Mouse (Mus musculus): Measurements from ENCODE around the gene Hoxb3.

The Hoxb3 gene

DNA sequence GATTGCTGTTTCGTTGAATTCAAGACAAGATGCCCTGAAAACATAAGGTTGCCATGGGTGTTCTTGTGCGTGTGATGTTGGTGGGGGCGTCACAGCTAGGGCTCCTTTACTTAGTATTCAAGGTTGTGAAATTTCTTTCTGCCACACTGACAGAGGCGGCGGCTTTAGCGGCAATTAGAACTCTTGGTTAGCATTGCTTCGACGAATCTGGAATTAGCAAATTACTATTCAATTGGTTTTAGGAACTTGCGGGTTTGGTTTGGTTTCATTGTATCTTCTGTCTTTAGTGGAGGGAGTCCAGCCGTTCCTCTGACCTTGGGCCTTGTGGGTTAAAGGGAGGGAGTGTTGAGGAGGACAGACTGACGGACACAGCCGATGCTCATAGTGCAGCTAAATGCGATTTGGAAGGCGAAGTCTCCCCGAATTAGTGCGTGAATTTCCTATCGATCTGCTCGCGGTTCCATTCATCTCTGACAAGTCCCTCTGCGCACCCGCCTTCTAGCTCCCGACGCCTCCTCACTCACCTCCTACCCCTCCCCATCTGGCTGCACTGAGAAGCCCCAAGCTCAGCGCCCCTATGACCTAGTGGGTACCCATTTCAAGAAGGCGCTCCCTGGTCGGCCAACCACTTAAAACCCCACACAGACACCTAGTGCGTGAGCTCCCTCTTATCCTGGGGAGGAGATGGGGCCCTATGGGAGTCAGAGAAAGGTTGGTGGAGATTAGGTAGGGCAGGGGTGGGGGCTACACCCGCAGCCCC is 5.3 kb upstream of the Hoxb3 start, which contains the start of gene Hoxb4:
TSS of gene Hoxb4 (plus strand) at position 660 of the 760 bp plus-strand sequence.
- no peak for DNase-seq (ENCODE audit: low spot score in 2 of 2)

DNA sequence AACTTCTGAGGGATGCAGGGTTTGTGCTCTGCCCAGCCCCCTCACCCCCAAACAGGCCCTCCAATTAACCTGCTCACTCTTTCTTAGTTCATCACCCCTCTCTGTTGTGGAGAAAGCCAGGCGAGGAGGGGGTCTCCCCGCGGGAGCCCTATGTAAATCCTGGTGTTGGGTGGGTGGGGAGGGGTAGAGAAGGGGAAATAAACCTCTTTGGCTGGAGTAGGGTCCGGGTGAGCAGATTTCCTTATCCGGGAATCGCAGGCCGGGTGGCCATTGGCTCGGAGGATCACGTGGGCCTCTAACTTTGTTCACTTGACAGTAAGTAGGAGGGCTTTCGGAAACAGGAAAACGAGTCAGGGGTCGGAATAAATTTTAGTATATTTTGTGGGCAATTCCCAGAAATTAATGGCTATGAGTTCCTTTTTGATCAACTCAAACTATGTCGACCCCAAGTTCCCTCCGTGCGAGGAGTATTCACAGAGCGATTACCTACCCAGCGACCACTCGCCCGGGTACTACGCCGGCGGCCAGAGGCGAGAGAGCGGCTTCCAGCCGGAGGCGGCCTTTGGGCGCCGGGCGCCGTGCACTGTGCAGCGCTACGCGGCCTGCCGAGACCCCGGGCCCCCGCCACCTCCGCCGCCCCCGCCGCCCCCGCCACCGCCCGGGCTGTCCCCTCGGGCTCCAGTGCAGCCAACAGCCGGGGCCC is 4.6 kb upstream of the Hoxb3 start:
- DNase-seq (ENCODE audit: low spot score in 2 of 2), result peak in 1 of 2 experiments; percentile 45

DNA sequence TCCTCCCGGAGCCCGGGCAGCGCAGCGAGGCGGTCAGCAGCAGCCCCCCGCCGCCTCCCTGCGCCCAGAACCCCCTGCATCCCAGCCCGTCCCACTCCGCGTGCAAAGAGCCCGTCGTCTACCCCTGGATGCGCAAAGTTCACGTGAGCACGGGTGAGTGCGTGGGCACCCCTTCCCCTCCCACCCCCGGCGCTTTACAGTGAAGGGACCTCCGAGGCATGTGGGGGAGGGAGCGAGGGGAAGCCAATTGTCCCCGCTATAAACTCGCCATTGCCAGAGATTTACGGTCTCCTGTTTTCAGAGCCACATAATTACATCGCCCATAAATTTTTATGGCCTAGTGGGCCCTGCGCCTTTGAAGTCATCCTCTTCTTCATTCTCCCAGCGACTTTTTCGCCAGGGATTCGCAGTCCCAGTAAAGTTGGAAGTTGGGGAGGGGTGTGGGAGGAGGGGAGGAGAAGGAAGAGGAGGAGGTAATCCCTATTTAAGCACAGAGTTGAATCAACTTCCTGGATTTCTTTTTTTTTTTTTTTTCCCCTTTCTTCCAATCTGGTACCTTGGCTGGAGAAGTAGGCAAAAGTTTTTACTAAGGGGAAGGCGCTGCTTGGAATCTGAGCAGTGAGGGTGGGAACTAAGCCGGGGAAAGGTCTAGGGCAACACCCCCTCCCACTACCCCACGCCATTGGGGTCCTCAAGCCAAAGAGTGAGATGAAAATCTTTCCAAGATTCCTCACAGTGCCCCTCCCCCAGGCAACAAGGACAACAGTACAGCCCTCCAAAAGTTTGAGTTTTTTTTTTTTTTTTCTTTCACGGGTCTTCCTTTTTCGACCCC is 3.8 kb upstream of the Hoxb3 start:
- no peak for DNase-seq (ENCODE audit: low spot score in 2 of 2)

DNA sequence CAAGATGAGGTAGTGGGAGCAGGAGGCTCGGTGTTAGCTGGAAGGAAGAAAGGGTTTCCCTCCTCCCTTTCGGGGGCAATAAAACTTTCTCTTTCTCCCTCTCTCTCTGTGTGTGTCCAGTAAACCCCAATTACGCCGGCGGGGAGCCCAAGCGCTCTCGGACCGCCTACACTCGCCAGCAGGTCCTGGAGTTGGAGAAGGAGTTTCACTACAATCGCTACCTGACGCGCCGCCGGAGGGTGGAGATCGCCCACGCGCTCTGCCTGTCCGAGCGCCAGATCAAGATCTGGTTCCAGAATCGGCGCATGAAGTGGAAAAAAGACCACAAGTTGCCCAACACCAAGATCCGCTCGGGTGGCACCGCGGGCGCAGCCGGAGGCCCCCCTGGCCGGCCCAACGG is 3.2 kb upstream of the Hoxb3 start:
- no peak for DNase-seq (ENCODE audit: low spot score in 2 of 2)

DNA sequence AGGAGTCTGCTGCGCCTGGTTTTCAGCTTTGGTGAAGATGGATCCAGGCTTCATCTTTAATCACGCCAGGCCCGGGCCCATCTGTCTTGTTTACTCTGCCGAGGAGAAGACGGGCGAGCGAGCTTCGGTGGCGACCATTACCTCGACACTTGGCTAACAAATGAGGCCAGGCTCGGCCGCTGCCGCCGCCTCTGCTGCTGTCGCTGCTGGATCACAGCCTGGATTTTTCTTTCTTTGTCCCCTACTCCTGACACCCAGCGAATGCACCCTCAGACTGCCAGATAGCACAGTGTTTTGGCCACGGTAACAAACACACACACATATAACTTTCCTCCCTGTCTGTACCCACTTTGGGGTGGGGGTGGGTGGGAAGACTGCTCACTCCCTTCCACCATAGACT is 2.4 kb upstream of the Hoxb3 start:
- DNase-seq (ENCODE audit: low spot score in 2 of 2), result no peak

DNA sequence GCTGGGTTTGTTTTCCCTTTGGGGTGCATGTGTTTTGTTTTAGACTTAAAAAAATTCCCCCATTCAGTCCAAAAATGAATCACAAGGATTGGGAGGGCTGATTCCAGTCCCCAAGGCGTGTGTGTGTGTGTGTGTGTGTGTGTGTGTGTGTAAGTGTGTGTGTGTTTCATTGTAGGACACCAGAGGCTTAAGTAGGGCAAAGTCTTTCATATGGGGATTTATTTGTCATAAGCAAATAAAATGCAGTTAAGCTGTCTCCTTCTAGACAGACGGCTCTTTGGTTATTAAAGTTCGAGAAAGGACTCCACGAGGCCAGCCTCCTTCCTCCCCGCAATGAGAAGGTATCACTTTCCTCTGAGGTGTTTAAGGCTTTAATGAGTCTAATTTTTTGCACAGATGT is 1.3 kb upstream of the Hoxb3 start:
- DNase-seq (ENCODE audit: low spot score in 2 of 2), result no peak

DNA sequence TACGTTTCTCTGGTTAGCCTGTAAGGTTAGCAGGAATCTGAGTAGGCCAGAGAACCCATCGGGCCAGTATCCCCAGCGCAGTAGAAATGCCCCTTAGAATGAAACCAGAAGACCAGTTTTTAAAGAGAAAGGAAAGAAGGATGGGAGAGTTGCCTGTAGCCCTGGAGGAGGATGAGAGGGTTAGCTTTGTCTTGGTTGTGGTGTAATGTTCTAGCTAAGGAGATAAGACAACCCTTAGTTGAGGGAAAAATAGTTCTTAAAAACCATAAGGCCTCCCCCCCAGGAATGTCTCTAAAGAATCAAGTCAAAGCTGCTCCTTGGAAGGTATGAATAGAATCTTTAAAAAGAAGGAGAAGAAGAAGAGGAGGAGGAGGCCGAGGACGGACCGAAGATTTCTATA is 388 bp upstream of the Hoxb3 start:
- DNase-seq (ENCODE audit: low spot score in 2 of 2), result no peak

DNA sequence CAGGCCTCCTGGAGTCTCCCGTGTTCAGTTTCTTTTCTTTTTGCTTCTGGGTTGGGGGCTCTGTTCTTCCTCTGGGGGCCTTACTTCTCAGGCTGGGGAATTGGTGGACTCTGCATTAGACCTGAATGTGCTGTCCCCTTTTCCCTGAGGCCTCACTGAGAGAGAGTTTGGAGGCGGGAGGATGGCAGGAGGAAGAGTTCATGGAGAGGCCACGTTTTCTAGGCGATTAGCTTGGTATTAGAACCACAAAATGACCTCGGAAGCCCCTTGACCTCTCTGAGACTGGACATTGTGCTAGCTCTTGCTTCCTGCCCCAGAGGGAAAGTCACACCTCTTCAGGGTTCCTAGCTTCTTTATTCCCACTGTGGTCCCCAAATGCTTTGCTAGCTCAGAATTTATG is 999 bp downstream of the Hoxb3 start:
- DNase-seq (ENCODE audit: low spot score in 2 of 2), result no peak

DNA sequence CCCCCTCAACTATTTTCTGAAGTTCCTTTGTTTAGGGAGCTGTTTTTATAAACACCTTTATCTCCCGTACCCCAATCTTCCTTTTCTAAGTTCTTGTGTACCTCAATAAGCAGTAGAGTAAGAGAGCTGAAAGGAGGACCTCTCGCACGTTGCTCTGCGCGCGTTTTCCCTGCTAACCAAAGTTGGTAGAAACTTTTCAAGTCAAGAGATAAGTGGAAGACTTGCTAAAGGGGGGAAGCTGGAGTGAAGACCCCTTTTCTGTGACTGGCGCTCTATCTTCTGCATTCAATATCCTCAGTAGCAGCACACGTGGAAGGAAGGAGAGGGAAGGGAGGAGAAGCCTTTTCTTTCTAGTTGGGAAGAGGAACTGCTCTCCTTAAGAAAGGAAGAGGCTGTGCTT is 1.8 kb downstream of the Hoxb3 start:
- DNase-seq (ENCODE audit: low spot score in 2 of 2), result no peak

DNA sequence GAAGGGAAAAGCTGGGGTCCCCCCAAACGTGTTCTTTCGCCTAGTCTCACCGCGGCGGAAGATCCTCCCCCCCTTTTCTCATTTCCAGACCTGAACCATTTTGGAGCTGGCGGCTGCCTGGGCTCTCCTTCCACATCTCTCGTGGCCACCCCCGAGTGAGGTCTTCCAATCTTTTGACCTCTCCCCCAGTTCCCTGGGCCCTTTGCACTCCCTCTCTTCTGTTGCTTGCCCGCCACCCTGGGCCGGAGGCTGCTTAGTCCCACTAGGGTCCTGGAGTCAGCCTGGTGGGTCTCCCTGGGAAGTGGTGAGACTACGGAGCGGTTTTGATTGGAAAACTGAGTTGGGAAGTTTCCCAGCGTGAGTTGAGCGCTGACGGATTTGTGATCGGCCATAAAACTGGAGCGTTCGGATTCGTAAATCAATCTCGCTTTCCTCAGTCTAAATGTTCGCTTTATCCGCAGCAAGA is 2.7 kb downstream of the Hoxb3 start:
- DNase-seq (ENCODE audit: low spot score in 2 of 2), result no peak

DNA sequence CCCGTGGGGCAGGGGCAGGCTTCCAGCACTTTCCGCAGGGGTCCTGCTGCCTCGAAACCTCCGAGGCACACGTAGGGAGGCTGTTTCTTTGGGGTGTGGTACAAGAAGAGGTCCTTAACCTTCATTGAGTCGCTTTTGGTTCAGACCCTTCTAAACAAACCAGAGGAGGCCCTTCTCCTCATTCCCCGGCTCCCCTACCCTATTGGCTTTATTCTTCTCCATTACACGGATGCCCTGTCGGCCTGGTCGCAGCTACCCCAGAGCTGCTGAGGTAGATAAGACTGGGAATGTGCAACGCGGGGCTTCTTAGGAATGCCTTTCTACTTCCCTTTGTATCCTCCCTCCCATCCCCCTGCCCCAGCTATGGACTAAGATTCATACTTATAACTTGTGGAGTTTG is 3.6 kb downstream of the Hoxb3 start:
- DNase-seq (ENCODE audit: low spot score in 2 of 2), result no peak

DNA sequence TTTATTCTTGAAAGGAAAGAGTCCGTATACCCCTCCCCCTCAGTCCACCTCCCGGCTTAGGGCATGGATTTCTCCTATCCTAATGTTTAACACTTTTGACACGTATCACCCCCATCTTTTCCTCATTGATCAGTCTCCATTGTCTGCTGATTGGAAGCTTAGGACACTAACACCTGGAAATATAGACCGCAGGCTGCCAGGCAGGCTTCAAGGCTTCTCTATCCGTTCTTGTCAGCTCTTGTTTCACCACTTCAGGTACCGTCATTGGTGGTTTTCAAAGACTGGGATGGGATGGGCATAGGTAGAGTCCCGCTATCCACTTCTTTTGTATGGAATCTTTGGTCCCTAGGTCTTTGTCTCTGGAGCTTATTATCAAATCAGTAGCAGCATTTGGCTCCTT is 4.0 kb downstream of the Hoxb3 start:
- DNase-seq (ENCODE audit: low spot score in 2 of 2), result no peak

DNA sequence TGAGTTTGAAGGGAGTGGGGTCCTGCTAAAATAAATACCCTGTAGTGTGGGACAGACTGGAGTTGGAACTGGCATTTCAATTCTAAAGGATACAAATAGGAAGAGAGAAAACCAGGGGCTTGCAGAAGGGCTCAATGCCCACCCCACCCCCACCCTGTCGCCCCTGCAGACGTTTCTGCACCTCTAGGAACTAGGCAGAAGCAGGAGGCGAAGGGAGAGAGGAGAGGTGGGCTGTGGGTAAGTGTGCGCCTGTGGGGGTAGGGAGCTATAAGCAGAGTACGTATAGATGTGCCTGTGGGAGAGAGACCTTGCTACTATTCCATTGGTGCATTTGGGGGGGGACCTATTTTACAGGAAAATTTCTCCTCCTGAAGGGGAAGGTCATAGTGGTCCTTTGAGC is 4.6 kb downstream of the Hoxb3 start:
- DNase-seq (ENCODE audit: low spot score in 2 of 2), result no peak

DNA sequence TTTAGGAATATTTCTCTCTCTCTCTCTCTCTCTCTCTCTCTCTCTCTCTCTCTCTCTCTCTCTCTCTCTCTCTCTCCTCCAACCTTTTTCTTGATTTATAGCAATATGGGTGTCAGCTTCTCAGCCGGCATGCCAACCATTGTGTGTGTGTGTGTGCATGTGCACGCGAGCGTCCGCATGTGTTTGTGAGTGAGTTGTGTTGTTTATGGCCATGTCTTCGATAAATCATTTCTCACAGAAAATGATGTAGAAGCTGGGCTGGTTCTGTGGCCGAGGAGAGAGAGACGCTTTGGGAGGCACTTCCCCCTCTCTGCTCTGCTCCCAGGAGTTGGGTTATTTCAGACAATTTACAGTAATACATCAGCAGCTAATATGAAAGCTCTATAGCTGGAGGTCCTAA is 5.5 kb downstream of the Hoxb3 start:
- DNase-seq (ENCODE audit: low spot score in 2 of 2), result no peak

DNA sequence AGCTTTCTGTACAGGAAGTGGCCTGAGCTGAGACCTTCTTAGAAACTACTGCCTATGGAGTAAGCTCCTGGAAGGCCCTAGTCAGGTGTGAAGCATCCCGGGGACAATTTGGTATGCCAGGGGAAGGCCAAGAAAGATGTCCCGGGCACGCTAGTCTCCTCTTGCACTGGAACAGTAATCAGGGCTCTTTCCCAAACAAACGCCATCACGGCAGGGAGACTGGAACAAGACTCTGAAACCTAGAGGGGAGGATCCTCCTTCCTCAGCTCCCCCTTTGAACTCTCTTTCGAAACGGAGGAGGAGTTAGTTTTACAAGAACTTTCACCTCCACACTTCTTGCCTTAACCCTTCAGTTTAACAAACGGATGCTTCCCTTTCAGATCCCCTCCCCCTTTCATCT is 9.0 kb downstream of the Hoxb3 start:
- no peak for DNase-seq (ENCODE audit: low spot score in 2 of 2)

DNA sequence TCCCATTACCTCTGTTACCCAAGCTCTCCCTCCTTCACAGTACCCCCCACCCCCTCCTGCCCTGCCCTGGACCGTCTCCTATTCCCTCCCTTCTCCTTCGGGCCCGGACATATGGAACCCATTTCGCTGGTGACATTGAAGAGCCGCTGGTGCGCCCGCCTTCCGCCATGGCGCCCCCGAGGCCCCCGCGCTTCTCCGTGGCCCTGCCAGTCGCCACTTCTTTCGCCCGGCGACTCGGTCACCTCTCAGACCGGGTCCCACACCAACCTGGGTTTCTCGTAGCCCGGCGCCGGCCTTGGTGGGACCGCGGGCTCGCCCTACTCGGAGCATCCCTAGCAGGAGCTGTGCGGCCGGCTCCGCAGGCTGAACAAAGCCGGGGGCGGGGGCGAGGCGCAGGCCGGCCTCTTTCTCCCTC is 9.5 kb downstream of the Hoxb3 start:
- no peak for DNase-seq (ENCODE audit: low spot score in 2 of 2)

DNA sequence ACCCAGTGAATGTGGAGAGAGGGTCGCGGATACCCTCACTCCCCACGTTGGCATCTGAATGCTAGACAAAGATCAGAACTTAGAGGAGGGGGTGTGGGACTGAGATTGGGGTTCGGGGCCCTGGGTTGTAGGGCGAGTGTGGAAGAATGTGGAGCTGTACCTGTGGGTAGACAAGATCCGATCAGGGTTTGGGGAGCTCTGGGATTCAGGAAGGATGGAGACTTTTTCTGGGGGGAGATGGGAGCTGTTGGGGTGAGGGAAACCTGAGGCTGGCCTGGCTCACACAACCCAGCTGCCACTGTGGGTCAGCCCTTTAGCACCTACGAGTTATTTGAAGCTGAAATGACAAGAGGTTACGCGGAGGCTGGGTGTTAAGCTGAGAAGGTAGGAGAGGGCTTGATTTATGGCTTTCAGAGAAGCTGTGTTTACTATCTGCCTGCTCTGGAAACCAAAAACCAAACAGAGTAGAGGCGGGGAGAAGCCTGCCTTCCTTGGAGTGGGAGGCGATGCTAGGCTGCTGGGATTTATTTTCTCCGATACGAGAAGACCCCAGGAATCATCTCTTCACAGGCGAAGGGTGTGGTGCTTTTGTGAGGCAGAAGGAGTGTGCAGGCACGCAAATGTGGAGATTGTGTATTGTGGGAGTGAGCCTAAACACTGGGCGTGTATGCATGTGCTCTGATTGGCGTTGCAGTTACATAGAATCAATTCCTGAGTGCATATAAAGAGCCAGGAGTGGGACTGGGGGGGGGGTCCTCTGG is 10.3 kb downstream of the Hoxb3 start:
- no peak for DNase-seq (ENCODE audit: low spot score in 2 of 2)

DNA sequence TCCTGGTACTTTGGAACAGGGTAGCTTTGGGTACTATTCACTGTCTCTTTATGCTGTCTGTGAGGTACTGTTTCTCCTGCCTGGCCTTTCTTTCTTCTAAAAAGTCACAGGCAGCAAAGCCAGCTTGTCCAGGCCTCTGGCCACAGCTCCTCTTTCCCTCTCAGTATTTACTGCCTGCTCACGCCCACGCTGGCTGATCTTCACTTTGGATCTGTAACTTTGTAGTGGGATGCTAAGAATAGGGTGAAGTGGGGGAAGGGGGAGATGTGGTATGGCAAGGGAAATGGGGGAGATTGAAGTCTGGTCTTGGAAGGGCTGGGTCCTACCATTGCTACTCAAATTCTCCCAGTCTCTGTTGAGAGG is 10.9 kb downstream of the Hoxb3 start:
- no peak for DNase-seq (ENCODE audit: low spot score in 2 of 2)

DNA sequence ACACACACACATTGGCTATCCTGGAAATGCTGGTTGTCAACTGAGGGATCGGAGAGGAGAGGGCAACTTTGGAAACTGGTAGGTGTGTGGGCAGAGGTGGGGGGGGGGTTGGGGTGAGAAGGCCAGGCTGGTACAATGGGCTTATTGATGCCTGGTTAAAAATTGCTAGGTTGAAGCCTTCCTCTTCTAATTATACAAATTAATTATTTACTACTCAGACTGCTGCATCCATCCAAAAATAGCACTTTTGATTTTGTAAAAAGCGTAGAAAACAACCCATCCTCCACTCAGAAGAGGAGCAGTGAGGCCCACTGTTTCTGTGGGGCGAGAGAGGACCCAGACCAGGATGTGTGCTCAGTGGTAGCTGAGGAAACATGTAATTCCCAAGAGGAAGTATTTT is 11.9 kb downstream of the Hoxb3 start:
- DNase-seq (ENCODE audit: low spot score in 2 of 2), result no peak

DNA sequence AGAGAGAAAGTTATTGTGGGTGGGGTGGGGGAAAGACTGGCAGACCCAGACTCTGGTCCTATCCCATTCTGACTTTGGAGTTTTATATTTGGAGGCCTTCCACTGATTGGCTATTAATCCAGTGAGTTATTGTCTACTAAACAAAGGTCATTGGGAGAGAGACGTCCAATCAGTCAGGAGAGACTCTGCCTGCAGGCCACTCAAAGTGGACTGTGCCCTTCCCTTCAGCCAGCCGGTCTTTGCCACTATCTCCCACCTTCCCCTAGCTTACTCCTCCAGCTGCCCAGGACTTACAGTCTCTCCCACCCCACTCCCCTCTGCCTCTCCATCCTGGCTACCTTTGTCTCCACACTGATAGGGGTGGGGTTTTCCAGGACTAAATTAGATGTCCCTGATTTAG is 13.5 kb downstream of the Hoxb3 start:
- DNase-seq (ENCODE audit: low spot score in 2 of 2), result no peak

DNA sequence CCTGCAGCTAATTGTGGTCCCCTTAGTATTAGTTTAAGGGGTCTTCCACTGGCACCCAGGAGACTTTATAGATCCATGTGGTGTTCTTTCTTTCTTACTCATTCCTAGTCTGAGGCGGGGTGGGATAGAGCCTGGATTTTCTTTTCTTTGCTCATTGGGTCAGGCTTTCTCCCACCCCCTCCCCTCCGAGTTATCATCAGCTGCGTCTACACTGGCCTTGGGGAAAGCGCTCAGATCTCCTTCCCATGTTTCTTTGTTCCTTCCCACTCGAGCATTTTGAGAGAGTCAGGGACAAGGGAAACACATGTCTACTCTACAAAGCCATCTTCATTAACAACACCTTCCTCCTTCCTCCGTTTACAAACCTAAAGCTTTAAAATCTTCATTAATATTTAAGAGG is 13.9 kb downstream of the Hoxb3 start:
- no peak for DNase-seq (ENCODE audit: low spot score in 2 of 2)

All from spleen, postnatal 10 days (tissue).